Mouse (Mus musculus): ENCODE results near the gene Mllt3. TPM values are rescaled to one million over a fixed set of nuclear protein-coding genes. Genes with fewer than 3 reads are reported as not detected.

The Mllt3 gene
- total RNA-seq, 4 experiments from 2014 or later = 152 to 188 (median 173) TPM

Other genes starting within 250 kb of the Mllt3 start
- gene Focad, start 61.3 kb upstream of the Mllt3 start, total RNA-seq (2022) = 10 to 100 TPM; 10.0 to 14.7 (median 11.2) TPM

Data from gastrocnemius, adult 8-10 months (tissue).